Comparison of ENCODE assay signal across 9 mouse cellular contexts in genomic region chr11:119235596-119235995, GRCm38 (mm10). TPM values are rescaled to one million over a fixed set of nuclear protein-coding genes. Genes with fewer than 3 reads are reported as not detected.
DNase-seq lines count a peak whose midpoint lies in the region; ATAC-seq and TF ChIP-seq lines count a peak whose summit lies in the region.
"Had no signal": no experiment of that assay in that cellular context is flagged by ENCODE, and none has a peak within 500 bp of the region (broad histone marks: within the 10 kb centered on the region; RNA-seq: fewer than 3 reads in every experiment).

No protein-coding gene starts in this region.

- intact Hi-C loops in gastrocnemius, adult 2 months (cut with DNase I) = loop anchor here (2.0 kb wide), 1 partner anchor 29 kb away; no protein-coding TSS in a partner anchor
- intact Hi-C loops in gastrocnemius, postnatal 14 days (cut with DNase I; ENCODE audit: low total_unique reads) = no loop called here

- WGBS in midbrain, embryonic 14.5 days = 81% methylated on average over 4 of the region's 4 CpGs
- 83% methylated on average over 4 of the region's 4 CpGs for WGBS in midbrain, embryonic 16.5 days

- DNase-seq in gastrocnemius, adult 2 months = peak; percentile 43
- no peak for DNase-seq in gastrocnemius, postnatal 14 days
- DNase-seq in midbrain, embryonic 14.5 days = peak; percentile 74
- DNase-seq in adrenal gland, postnatal 36 days = peak; percentile 42 to 58
- DNase-seq in kidney, postnatal 36 days = peak; percentile 50 to 82
- DNase-seq in retina, postnatal 1 day = peak; percentile 81

- H3K36me3 ChIP-seq in midbrain, embryonic 14.5 days (ENCODE audit: control insufficient read depth, insufficient read depth, low read length) = peaks cover 28% of the 10 kb centered on the region
- H3K36me3 ChIP-seq in midbrain, embryonic 16.5 days (ENCODE audit: control insufficient read depth, insufficient read depth, low read length) = peaks cover 13% of the 10 kb centered on the region; the same call in 1 of the 2 replicates
- H3K36me3 ChIP-seq: embryonic facial prominence, embryonic 15.5 days had no signal

- no peak for ATAC-seq in midbrain, embryonic 14.5 days (ENCODE audit: low FRiP score, low TSS enrichment)
- no peak for ATAC-seq in midbrain, embryonic 16.5 days
- no peak for ATAC-seq in activated CD4-positive, CD25-positive, alpha-beta regulatory T cell, adult 4 months

- H3K9ac ChIP-seq in midbrain, embryonic 14.5 days (replicated peaks; ENCODE audit: low read length) = no peak overlapping the region
- no peak overlapping the region for H3K9ac ChIP-seq in midbrain, embryonic 16.5 days (ENCODE audit: low read depth, low read length)
- H3K9ac ChIP-seq: embryonic facial prominence, embryonic 15.5 days had no signal

- no peak overlapping the region for H3K4me3 ChIP-seq in gastrocnemius, adult 2 months
- no peak overlapping the region for H3K4me3 ChIP-seq in midbrain, embryonic 14.5 days (replicated peaks; ENCODE audit: low read depth, low read length)
- no peak overlapping the region for H3K4me3 ChIP-seq in midbrain, embryonic 16.5 days (ENCODE audit: low read depth, low read length)
- H3K4me3 ChIP-seq: embryonic facial prominence, embryonic 15.5 days had no signal

- no peak overlapping the region for H3K4me2 ChIP-seq in midbrain, embryonic 14.5 days (ENCODE audit: low read length)
- no peak overlapping the region for H3K4me2 ChIP-seq in midbrain, embryonic 16.5 days (ENCODE audit: low read length)
- H3K4me2 ChIP-seq: embryonic facial prominence, embryonic 15.5 days had no signal

- TF ChIP-seq CTCF in gastrocnemius, adult 2 months (IDR thresholded peaks at IDR 0.05) = peak; percentile 64

- no peaks in the 10 kb centered on the region for H3K27me3 ChIP-seq in midbrain, embryonic 14.5 days (ENCODE audit: control insufficient read depth, insufficient read depth, low read length)
- H3K27me3 ChIP-seq in midbrain, embryonic 16.5 days (ENCODE audit: control insufficient read depth, insufficient read depth, low read depth, low read length) = no peaks in the 10 kb centered on the region
- H3K27me3 ChIP-seq: embryonic facial prominence, embryonic 15.5 days had no signal

- H3K27ac ChIP-seq in gastrocnemius, adult 2 months = no peak overlapping the region
- H3K27ac ChIP-seq in midbrain, embryonic 14.5 days (replicated peaks; ENCODE audit: low read depth, low read length) = no peak overlapping the region
- H3K27ac ChIP-seq in midbrain, embryonic 16.5 days (ENCODE audit: low read length) = no peak overlapping the region
- H3K27ac ChIP-seq: embryonic facial prominence, embryonic 15.5 days had no signal

- peaks cover 5% of the 10 kb centered on the region; the same call in 1 of the 2 replicates for H3K4me1 ChIP-seq in midbrain, embryonic 14.5 days (ENCODE audit: control insufficient read depth, insufficient read depth, low read length)
- peaks cover 6% of the 10 kb centered on the region; the same call in 1 of the 2 replicates for H3K4me1 ChIP-seq in midbrain, embryonic 16.5 days (ENCODE audit: control insufficient read depth, insufficient read depth, low read length)

- H3K9me3 ChIP-seq in midbrain, embryonic 14.5 days (ENCODE audit: control insufficient read depth, low read length) = no peaks in the 10 kb centered on the region
- H3K9me3 ChIP-seq in midbrain, embryonic 16.5 days (replicated peaks; ENCODE audit: control insufficient read depth, low read length, poor library complexity, severe bottlenecking) = peaks cover 3% of the 10 kb centered on the region; the same call in 1 of the 2 replicates
- H3K9me3 ChIP-seq: embryonic facial prominence, embryonic 15.5 days had no signal

RNA-seq across cellular contexts. Expression of gene Ccdc40, which starts 7.2 kb away (rescaled TPM):
- not detected for total RNA-seq in gastrocnemius, adult 2 months (2021)
- not detected for total RNA-seq in gastrocnemius, postnatal 14 days (2021)
- polyA plus RNA-seq in midbrain, embryonic 14.5 days (2014; fragmentation: Nextera tagmentation; extraction: Ambion mirVana) = 12.2 and 13.3 TPM in 2 replicates
- polyA plus RNA-seq in midbrain, embryonic 16.5 days (2015; fragmentation: Nextera tagmentation; extraction: Ambion mirVana) = 18.0 and 20.1 TPM in 2 replicates
- under 1 TPM; 0.40 to 0.66 TPM for total RNA-seq in adrenal gland, postnatal 36 days (2021)
- polyA plus RNA-seq in activated CD4-positive, CD25-positive, alpha-beta regulatory T cell, adult 4 months (2017; shearing (Covaris generic)) = 1 to 10 TPM; 1.0 to 2.0 TPM

RNA-seq across cellular contexts. Expression of gene Tbc1d16, which starts 7.3 kb away (rescaled TPM):
- total RNA-seq in gastrocnemius, adult 2 months (2021) = 10 to 100 TPM; 30.7 to 36.6 TPM
- 10 to 100 TPM; 14.3 to 18.5 TPM for total RNA-seq in gastrocnemius, postnatal 14 days (2021)
- 36.1 and 41.1 TPM in 2 replicates for polyA plus RNA-seq in midbrain, embryonic 14.5 days (2014; fragmentation: Nextera tagmentation; extraction: Ambion mirVana)
- 47.7 and 56.7 TPM in 2 replicates for polyA plus RNA-seq in midbrain, embryonic 16.5 days (2015; fragmentation: Nextera tagmentation; extraction: Ambion mirVana)
- 10 to 100 TPM; 14.3 to 15.9 TPM for total RNA-seq in adrenal gland, postnatal 36 days (2021)
- polyA plus RNA-seq in activated CD4-positive, CD25-positive, alpha-beta regulatory T cell, adult 4 months (2017; shearing (Covaris generic)) = under 1 TPM; 0.75 to 0.78 TPM

RNA-seq across cellular contexts. Expression of gene Gaa, which starts 32.1 kb away (rescaled TPM):
- 100 to 1,000 TPM; 148 to 177 TPM for total RNA-seq in gastrocnemius, adult 2 months (2021)
- total RNA-seq in gastrocnemius, postnatal 14 days (2021) = 10 to 100 TPM; 79.1 to 81.6 TPM
- polyA plus RNA-seq in midbrain, embryonic 14.5 days (2014; fragmentation: Nextera tagmentation; extraction: Ambion mirVana) = 58.6 and 67.2 TPM in 2 replicates
- 102 and 120 TPM in 2 replicates for polyA plus RNA-seq in midbrain, embryonic 16.5 days (2015; fragmentation: Nextera tagmentation; extraction: Ambion mirVana)
- total RNA-seq in adrenal gland, postnatal 36 days (2021) = 100 to 1,000 TPM in 1 of 2 experiments, 10 to 100 TPM in 1; 95.1 to 103 TPM
- 10 to 100 TPM in 1 of 2 experiments, 1 to 10 TPM in 1; 5.9 to 11.6 TPM for polyA plus RNA-seq in activated CD4-positive, CD25-positive, alpha-beta regulatory T cell, adult 4 months (2017; shearing (Covaris generic))
